Mouse (Mus musculus) lung, adult 2 months (tissue): ENCODE results near the gene Adamtsl3. TPM values are rescaled to one million over a fixed set of nuclear protein-coding genes. Genes with fewer than 3 reads are reported as not detected.
A peak's percentile ranks its signal among the peaks of the same experiment; 100 is the strongest.

Experiments
- DNase-seq: peaks from one replicate; pipeline ENCODE4 v3.0.0; 2022
- H3K4me1 ChIP-seq: fragments of 200-500 bp; 2 replicates; pipeline ENCODE4 v1.6.1; 2011; ENCODE audit warnings: low read length; ENCODE audit not compliant: control insufficient read depth, insufficient read depth
- H3K4me3 ChIP-seq: fragments of 200-500 bp; replicated peaks from 2 replicates; pipeline ENCODE3; 2011; ENCODE audit warnings: low read depth, mild to moderate bottlenecking, control low read depth, low read length; ENCODE audit errors: extremely low read depth
- CTCF ChIP-seq: fragments of 200-500 bp; IDR thresholded peaks from 2 replicates; pipeline ENCODE4 v1.5.1; 2011; ENCODE audit warnings: mild to moderate bottlenecking, low read length, control low read depth; ENCODE audit not compliant: insufficient read depth
- POLR2A ChIP-seq: fragments of 200-500 bp; IDR thresholded peaks from 2 replicates; pipeline ENCODE4 v1.6.1; 2011; ENCODE audit warnings: low read depth, mild to moderate bottlenecking, control low read depth, low read length, borderline replicate concordance; ENCODE audit errors: extremely low read depth
- WGBS: fragments of 180-500 bp; shearing (Covaris S2); methylation state at CpG from one replicate; pipeline ENCODE4 v1.1.7; 2018; 5-methylcytosine and 5-hydroxymethylcytosine counted together
- polyA plus RNA-seq: library from polyadenylated mRNA; depleted of rRNA; stranded (reverse); fragments of >200 nt; gene quantifications from 2 replicates; pipeline ENCODE4 v1.2.3, GENCODE M21; 2012; rRNA removed

Gene Adamtsl3
- 6.1 and 8.0 TPM in 2 replicates for polyA plus RNA-seq

GRCm38 (mm10) chr7:82335211-82336121 lies at the start of gene Adamtsl3:
Adamtsl3 (plus strand) TSS chr7:82335694.
- no peaks in the 10 kb centered on the region for H3K4me1 ChIP-seq
- WGBS: under 1% methylated on average over 93 of the region's 95 CpGs
- TF ChIP-seq POLR2A (no peak), CTCF (no peak)
- H3K4me3 ChIP-seq: peak within 1 kb of the TSS; percentile 4
- peak; percentile 20 for DNase-seq

GRCm38 (mm10) chr7:82287242-82287641 lies 48.3 kb upstream of the Adamtsl3 start:
- Histone ChIP-seq H3K4me1 (no peaks in the 10 kb centered on the region), H3K4me3 (no peak overlapping the region)
- no peak for DNase-seq
- 81% methylated on average over 2 of the region's 2 CpGs for WGBS
- TF ChIP-seq POLR2A (no peak), CTCF (no peak)

- Histone ChIP-seq H3K4me1 (no peaks in the 10 kb centered on the region), H3K4me3 (no peak overlapping the region)
- no peak for TF ChIP-seq POLR2A
- DNase-seq: no peak
- 39% methylated on average over 7 of the region's 7 CpGs for WGBS
Measured at GRCm38 (mm10) chr7:82293441-82293840, 42.1 kb upstream of the Adamtsl3 start.

- TF ChIP-seq CTCF (no peak), POLR2A (no peak)
- Histone ChIP-seq H3K4me1 (no peaks in the 10 kb centered on the region), H3K4me3 (no peak overlapping the region)
- 72% methylated on average over 10 of the region's 10 CpGs for WGBS
- no peak for DNase-seq
Measured at GRCm38 (mm10) chr7:82294083-82294482, 41.4 kb upstream of the Adamtsl3 start.

GRCm38 (mm10) chr7:82294611-82295010 lies 40.9 kb upstream of the Adamtsl3 start:
- WGBS: 83% methylated on average over 2 of the region's 2 CpGs
- no peak for DNase-seq
- no peak for TF ChIP-seq POLR2A
- no peak for TF ChIP-seq CTCF
- no peak overlapping the region for H3K4me3 ChIP-seq
- H3K4me1 ChIP-seq: no peaks in the 10 kb centered on the region

- 66% methylated on average over 4 of the region's 4 CpGs for WGBS
- no peak for DNase-seq
- H3K4me1 ChIP-seq: no peaks in the 10 kb centered on the region
- no peak overlapping the region for H3K4me3 ChIP-seq
- TF ChIP-seq CTCF (no peak), POLR2A (no peak)
Measured at GRCm38 (mm10) chr7:82308398-82308797, 27.1 kb upstream of the Adamtsl3 start.

- WGBS: 68% methylated on average over 12 of the region's 12 CpGs
- DNase-seq: no peak
- no peak overlapping the region for H3K4me3 ChIP-seq
- H3K4me1 ChIP-seq: no peaks in the 10 kb centered on the region
- TF ChIP-seq CTCF: no peak
- TF ChIP-seq POLR2A: no peak
Measured at GRCm38 (mm10) chr7:82318515-82318914, 17.0 kb upstream of the Adamtsl3 start.

- WGBS: 45% methylated on average over 1 of the region's 1 CpGs
- TF ChIP-seq POLR2A (no peak), CTCF (no peak)
Measured at GRCm38 (mm10) chr7:82326616-82327015, 8.9 kb upstream of the Adamtsl3 start.

GRCm38 (mm10) chr7:82327201-82327600 lies 8.3 kb upstream of the Adamtsl3 start:
- DNase-seq: no peak
- Histone ChIP-seq H3K4me3 (no peak overlapping the region), H3K4me1 (no peaks in the 10 kb centered on the region)
- TF ChIP-seq POLR2A: no peak
- TF ChIP-seq CTCF: no peak
- 58% methylated on average over 4 of the region's 4 CpGs for WGBS

More at GRCm38 (mm10) chr7:82326616-82327015, 8.9 kb upstream of the Adamtsl3 start:
- H3K4me1 ChIP-seq: no peaks in the 10 kb centered on the region
- no peak overlapping the region for H3K4me3 ChIP-seq
- DNase-seq: no peak

- no peak for TF ChIP-seq POLR2A
- no peak for TF ChIP-seq CTCF
- Histone ChIP-seq H3K4me1 (no peaks in the 10 kb centered on the region), H3K4me3 (no peak overlapping the region)
- no peak for DNase-seq
- 50% methylated on average over 5 of the region's 5 CpGs for WGBS
Measured at GRCm38 (mm10) chr7:82327881-82328280, 7.6 kb upstream of the Adamtsl3 start.
